Mouse (Mus musculus) liver, postnatal 0 days (tissue): ENCODE measurements around the gene S100a11.

Experiments used
- CTCF ChIP-seq: sonication (generic); IDR thresholded peaks from 2 replicates; pipeline ENCODE4 v1.5.1; 2016; ENCODE audit warnings: antibody characterized with exemption, low read depth
- EP300 ChIP-seq: IDR thresholded peaks from 2 replicates; pipeline ENCODE4 v1.6.1; 2016; ENCODE audit warnings: antibody characterized with exemption, low read depth, mild to moderate bottlenecking

GRCm38 (mm10) chr3:93562372-93562771 is 42.1 kb downstream of the S100a11 start:
- no peak for TF ChIP-seq CTCF
- no peak for TF ChIP-seq EP300
